Mouse (Mus musculus) splenic B cell, adult 2 months (primary cell): ENCODE results near the gene Sept5.

Experiments
- DNase-seq: peaks from one replicate; pipeline ENCODE4 v3.0.0-alpha.2; 2011; ENCODE audit warnings: low read depth, low spot score
- H3K27me3 ChIP-seq: 2 replicates; pipeline ENCODE4 v1.6.1; 2012; ENCODE audit warnings: mild to moderate bottlenecking, low read length, moderate library complexity, mixed read lengths; ENCODE audit not compliant: control insufficient read depth, poor library complexity, insufficient read depth, severe bottlenecking
- H3K36me3 ChIP-seq: 2 replicates; pipeline ENCODE4 v1.6.1; 2012; ENCODE audit warnings: mild to moderate bottlenecking, low read length, moderate library complexity, mixed read lengths; ENCODE audit not compliant: control insufficient read depth, poor library complexity, insufficient read depth, severe bottlenecking

Sept5 gene

DNA sequence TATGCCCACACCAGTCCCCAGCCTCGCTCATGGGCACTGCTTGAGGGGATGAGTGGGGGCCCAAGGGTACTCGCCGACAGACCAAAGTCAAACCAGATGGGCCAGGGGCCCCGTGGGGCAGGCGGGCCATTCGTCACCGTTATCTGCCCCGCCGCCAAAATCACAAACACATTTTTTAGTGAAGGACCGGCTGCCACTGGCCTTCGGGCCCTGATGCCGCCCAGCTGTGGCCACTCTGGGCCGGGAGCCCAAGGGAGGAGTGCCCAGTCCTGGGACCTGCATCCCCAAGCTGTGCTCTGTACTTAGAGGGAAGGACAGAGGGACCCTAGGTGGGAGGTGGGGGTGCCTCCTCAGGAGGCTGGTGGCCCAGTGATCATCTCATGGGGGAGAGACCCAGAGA is 18.0 kb downstream of the Sept5 start:
- Histone ChIP-seq H3K36me3 (no peaks in the 10 kb centered on the region), H3K27me3 (no peaks in the 10 kb centered on the region)
- no peak for DNase-seq

DNA sequence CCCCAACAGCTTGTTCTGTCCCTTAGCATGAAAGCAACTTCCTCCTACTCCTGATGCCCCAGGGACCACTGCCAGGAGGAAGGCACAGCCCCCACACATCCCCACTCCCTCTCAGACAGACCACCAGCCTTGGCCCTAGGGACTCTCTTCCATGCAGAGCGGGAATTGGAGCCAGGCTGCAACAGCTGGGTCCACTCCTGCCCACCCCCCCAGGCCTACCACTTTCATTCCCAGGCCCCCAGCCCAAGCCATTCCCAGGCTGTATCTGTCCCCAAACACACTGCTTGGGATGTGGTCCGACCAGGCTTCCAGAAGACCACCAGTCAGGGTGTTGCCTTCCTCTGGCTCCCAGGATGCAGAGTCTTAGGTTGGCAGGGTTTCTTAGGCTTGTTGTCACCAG is 20.7 kb downstream of the Sept5 start:
- no peak for DNase-seq
- no peaks in the 10 kb centered on the region for H3K27me3 ChIP-seq
- H3K36me3 ChIP-seq: no peaks in the 10 kb centered on the region

GRCm38 (mm10) chr16:18608226-18608625 is 21.5 kb downstream of the Sept5 start:
- H3K36me3 ChIP-seq: no peaks in the 10 kb centered on the region
- H3K27me3 ChIP-seq: no peaks in the 10 kb centered on the region
- DNase-seq: no peak

GRCm38 (mm10) chr16:18605705-18606104 is 24.0 kb downstream of the Sept5 start:
- H3K27me3 ChIP-seq: no peaks in the 10 kb centered on the region
- no peak for DNase-seq
- no peaks in the 10 kb centered on the region for H3K36me3 ChIP-seq

GRCm38 (mm10) chr16:18604267-18604701 is 25.5 kb downstream of the Sept5 start:
- H3K27me3 ChIP-seq: no peaks in the 10 kb centered on the region
- no peaks in the 10 kb centered on the region for H3K36me3 ChIP-seq
- no peak for DNase-seq

GRCm38 (mm10) chr16:18601447-18601846 is 28.3 kb downstream of the Sept5 start:
- no peaks in the 10 kb centered on the region for H3K27me3 ChIP-seq
- no peaks in the 10 kb centered on the region for H3K36me3 ChIP-seq
- DNase-seq: no peak

DNA sequence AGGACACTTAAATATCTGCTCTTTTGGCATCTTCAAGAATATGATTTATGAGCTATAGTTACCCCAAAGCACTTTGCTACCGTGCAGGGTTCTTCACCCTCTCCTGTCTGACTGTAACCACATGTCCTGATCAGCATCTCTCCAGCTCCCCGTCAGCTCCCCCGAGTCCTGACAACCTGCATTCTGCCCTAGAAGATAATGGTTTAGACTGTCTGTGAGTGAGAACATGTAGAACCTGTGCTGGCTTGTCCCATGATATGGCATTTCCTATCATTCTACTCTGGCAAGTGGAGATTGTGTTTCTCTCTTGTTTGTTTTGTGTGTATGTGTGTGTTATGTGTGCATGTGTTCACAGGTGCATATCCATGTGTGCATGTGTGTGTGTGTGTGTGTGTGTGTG is 31.7 kb downstream of the Sept5 start:
- no peaks in the 10 kb centered on the region for H3K36me3 ChIP-seq
- no peaks in the 10 kb centered on the region for H3K27me3 ChIP-seq
- DNase-seq: no peak

DNA sequence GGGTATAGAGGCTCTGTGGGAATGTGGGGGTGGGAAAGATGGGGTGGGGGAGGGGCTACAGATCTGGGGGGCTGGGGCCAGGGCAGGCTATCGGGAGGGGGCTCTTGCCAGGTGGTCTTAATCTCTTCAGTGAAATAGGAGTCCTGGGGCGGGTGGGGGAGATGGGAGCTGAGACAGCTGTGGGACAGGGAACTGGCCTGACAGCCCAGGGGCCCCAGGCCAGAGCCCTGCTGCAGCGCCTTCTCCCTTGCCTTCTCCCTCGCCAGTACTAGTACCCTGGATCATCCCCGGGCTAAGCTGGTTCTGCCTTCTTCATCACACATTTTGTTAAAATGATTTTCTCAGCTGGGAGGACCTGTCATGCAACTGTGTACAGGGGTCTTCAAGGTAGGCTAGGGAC is 33.5 kb downstream of the Sept5 start:
- DNase-seq: no peak
- Histone ChIP-seq H3K36me3 (no peaks in the 10 kb centered on the region), H3K27me3 (0 out of 2 replicates have a peak, but pooled peaks cover 3% of the 10 kb centered on the region)

- DNase-seq: no peak
- Histone ChIP-seq H3K36me3 (no peaks in the 10 kb centered on the region), H3K27me3 (0 out of 2 replicates have a peak, but pooled peaks cover 3% of the 10 kb centered on the region)
Measured at GRCm38 (mm10) chr16:18593930-18594329, 35.8 kb downstream of the Sept5 start.

GRCm38 (mm10) chr16:18591047-18592018 is 38.4 kb downstream of the Sept5 start:
- Histone ChIP-seq H3K36me3 (no peaks in the 10 kb centered on the region), H3K27me3 (peaks cover 4% of the 10 kb centered on the region; the same call in 1 of the 2 replicates)
- peak; percentile 8 for DNase-seq

- no peaks in the 10 kb centered on the region for H3K36me3 ChIP-seq
- peak; percentile 50 for DNase-seq
- peaks cover 4% of the 10 kb centered on the region; the same call in 1 of the 2 replicates for H3K27me3 ChIP-seq
Measured at GRCm38 (mm10) chr16:18589804-18590790, 39.7 kb downstream of the Sept5 start, which contains the start of gene Tbx1. Tbx1 (minus strand) TSS chr16:18590671.

- Histone ChIP-seq H3K36me3 (no peaks in the 10 kb centered on the region), H3K27me3 (peaks cover 4% of the 10 kb centered on the region; the same call in 1 of the 2 replicates)
- DNase-seq: no peak
Measured at GRCm38 (mm10) chr16:18589080-18589621, 40.6 kb downstream of the Sept5 start.

- H3K36me3 ChIP-seq: no peaks in the 10 kb centered on the region
- no peak for DNase-seq
- peaks cover 4% of the 10 kb centered on the region; the same call in 1 of the 2 replicates for H3K27me3 ChIP-seq
Measured at GRCm38 (mm10) chr16:18588738-18589055, 41.1 kb downstream of the Sept5 start.
